27 mouse cellular contexts compared by ENCODE assay signal in the genomic region with DNA sequence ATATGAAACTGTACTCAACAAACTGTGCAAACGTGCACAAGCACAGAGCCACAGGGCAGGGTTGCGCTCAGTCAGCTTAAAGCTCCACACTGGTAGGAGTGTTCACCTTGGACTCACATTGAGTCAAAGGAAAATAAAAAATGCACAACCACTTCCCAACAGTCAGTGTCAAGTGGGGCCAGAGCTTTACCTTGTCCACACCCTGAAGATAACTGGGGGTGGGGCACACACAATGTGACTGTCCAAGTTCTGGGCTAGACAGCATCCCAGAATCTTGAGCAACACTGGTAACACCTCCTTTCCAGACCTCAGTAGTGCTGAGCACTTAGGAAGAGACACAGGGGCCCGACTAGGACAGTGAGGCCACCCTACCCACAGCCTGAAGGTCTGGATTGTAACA. TPM values are rescaled to one million over a fixed set of nuclear protein-coding genes. Genes with fewer than 3 reads are reported as not detected.
DNase-seq lines count a peak whose midpoint lies in the region; ATAC-seq and TF ChIP-seq lines count a peak whose summit lies in the region.
"Had no signal": no experiment of that assay in that cellular context is flagged by ENCODE, and none has a peak within 500 bp of the region (broad histone marks: within the 10 kb centered on the region; RNA-seq: fewer than 3 reads in every experiment).

No protein-coding gene starts in this region.

- peak; percentile 45; the same call in 1 of the 2 replicates for ATAC-seq in heart, embryonic 12.5 days (ENCODE audit: insufficient number of reproducible peaks, low FRiP score)
- ATAC-seq in inflammation-experienced regulatory T-cells, adult 6 months, result no peak
- ATAC-seq: CD4-positive, CD25-positive, alpha-beta regulatory T cell, adult 4 months; forebrain, embryonic 15.5 days; intestine, embryonic 15.5 days had no signal

- intact Hi-C loops in heart, postnatal 25 days (cut with DNase I), result no loop called here

- DNase-seq in heart, postnatal 25 days (ENCODE audit: low spot score), result no peak
- no peak for DNase-seq in layer of hippocampus, adult 2 months (ENCODE audit: low spot score in 2 of 2)
- no peak for DNase-seq in layer of hippocampus, postnatal 10 days (ENCODE audit: low spot score in 2 of 2)
- peak; percentile 72 for DNase-seq in R1 (ENCODE audit: low read depth, low spot score)
- DNase-seq: adrenal gland, adult 2 months; adrenal gland, postnatal 14 days; cerebellum, adult 11 months; cerebellum, adult 2 months; cerebellum, postnatal 25 days; gastrocnemius, postnatal 10 days; gastrocnemius, postnatal 36 days; kidney, adult 11 months; kidney, adult 8-10 months had no signal

- H3K4me2 ChIP-seq in heart, embryonic 12.5 days, result no peak overlapping the region
- H3K4me2 ChIP-seq: embryonic facial prominence, embryonic 13.5 days; forebrain, embryonic 12.5 days; forebrain, embryonic 15.5 days; hindbrain, embryonic 12.5 days; hindbrain, embryonic 15.5 days; intestine, embryonic 15.5 days had no signal

- no peak overlapping the region for H3K4me3 ChIP-seq in heart, embryonic 12.5 days
- H3K4me3 ChIP-seq in layer of hippocampus, adult 2 months, result no peak overlapping the region
- H3K4me3 ChIP-seq: embryonic facial prominence, embryonic 13.5 days; erythroblast, embryonic 14.5 days; forebrain, embryonic 12.5 days; forebrain, embryonic 15.5 days; hindbrain, embryonic 12.5 days; hindbrain, embryonic 15.5 days; intestine, embryonic 15.5 days had no signal

- peaks cover 67% of the 10 kb centered on the region for H3K36me3 ChIP-seq in heart, embryonic 12.5 days

- peaks cover 19% of the 10 kb centered on the region for H3K4me1 ChIP-seq in heart, embryonic 12.5 days (replicated peaks)
- H3K4me1 ChIP-seq: embryonic facial prominence, embryonic 13.5 days; forebrain, embryonic 12.5 days; forebrain, embryonic 15.5 days; hindbrain, embryonic 12.5 days; hindbrain, embryonic 15.5 days; intestine, embryonic 15.5 days had no signal

- H3K27me3 ChIP-seq in heart, embryonic 12.5 days (replicated peaks), result no peaks in the 10 kb centered on the region
- H3K27me3 ChIP-seq: embryonic facial prominence, embryonic 13.5 days; forebrain, embryonic 12.5 days; forebrain, embryonic 15.5 days; hindbrain, embryonic 12.5 days; hindbrain, embryonic 15.5 days; intestine, embryonic 15.5 days had no signal

- H3K9ac ChIP-seq in heart, embryonic 12.5 days, result no peak overlapping the region
- H3K9ac ChIP-seq: embryonic facial prominence, embryonic 13.5 days; forebrain, embryonic 12.5 days; forebrain, embryonic 15.5 days; hindbrain, embryonic 12.5 days; hindbrain, embryonic 15.5 days; intestine, embryonic 15.5 days had no signal

- TF ChIP-seq CTCF in layer of hippocampus, adult 2 months (conservative IDR thresholded peaks at IDR 0.05), result no peak

- peak overlapping the region; percentile 51; the same call in 1 of the 2 replicates for H3K27ac ChIP-seq in heart, embryonic 12.5 days (ENCODE audit: poor library complexity, severe bottlenecking)
- H3K27ac ChIP-seq in layer of hippocampus, adult 2 months, result peak overlapping the region; percentile 47; the same call in 1 of the 2 replicates
- H3K27ac ChIP-seq: embryonic facial prominence, embryonic 13.5 days; forebrain, embryonic 12.5 days; forebrain, embryonic 15.5 days; hindbrain, embryonic 12.5 days; hindbrain, embryonic 15.5 days; intestine, embryonic 15.5 days had no signal

- no peaks in the 10 kb centered on the region for H3K9me3 ChIP-seq in heart, embryonic 12.5 days (replicated peaks)
- H3K9me3 ChIP-seq: embryonic facial prominence, embryonic 13.5 days; forebrain, embryonic 12.5 days; forebrain, embryonic 15.5 days; hindbrain, embryonic 12.5 days; hindbrain, embryonic 15.5 days; intestine, embryonic 15.5 days had no signal

- 60% methylated on average over 3 of the region's 3 CpGs for WGBS in heart, embryonic 12.5 days

RNA-seq across cellular contexts. Expression of gene B9d1, which starts 13.9 kb away (rescaled TPM):
- 9.0 and 11.0 TPM in 2 replicates for polyA plus RNA-seq in heart, embryonic 12.5 days (2016; fragmentation: Nextera tagmentation; extraction: Ambion mirVana)
- total RNA-seq in heart, postnatal 25 days (2021), result 10 to 100 TPM in 1 of 2 experiments, 1 to 10 TPM in 1; 8.4 to 10.4 TPM
- total RNA-seq in layer of hippocampus, adult 2 months (2021), result 10 to 100 TPM; 47.4 to 47.9 TPM
- total RNA-seq in layer of hippocampus, postnatal 10 days (2021), result 10 to 100 TPM; 30.8 to 34.2 TPM
- polyA plus RNA-seq in inflammation-experienced regulatory T-cells, adult 6 months (2017; shearing (Covaris generic)), result 1 to 10 TPM; 2.2 to 4.4 (median 2.4) TPM
- total RNA-seq: granulocyte monocyte progenitor cell, adult 5-6 weeks had no signal

RNA-seq across cellular contexts. Expression of gene Mapk7, which starts 24.7 kb away (rescaled TPM):
- polyA plus RNA-seq in heart, embryonic 12.5 days (2016; fragmentation: Nextera tagmentation; extraction: Ambion mirVana), result 33.9 and 35.3 TPM in 2 replicates
- 1 to 10 TPM; 6.0 to 7.7 TPM for total RNA-seq in heart, postnatal 25 days (2021)
- 10 to 100 TPM; 26.2 to 28.5 TPM for total RNA-seq in layer of hippocampus, adult 2 months (2021)
- total RNA-seq in layer of hippocampus, postnatal 10 days (2021), result 10 to 100 TPM; 46.0 to 51.1 TPM
- polyA plus RNA-seq in inflammation-experienced regulatory T-cells, adult 6 months (2017; shearing (Covaris generic)), result 1 to 10 TPM; 5.6 to 8.9 (median 8.1) TPM

RNA-seq across cellular contexts. Expression of gene Mfap4, which starts 33.6 kb away (rescaled TPM):
- 72.4 and 76.0 TPM in 2 replicates for polyA plus RNA-seq in heart, embryonic 12.5 days (2016; fragmentation: Nextera tagmentation; extraction: Ambion mirVana)
- total RNA-seq in heart, postnatal 25 days (2021), result 10 to 100 TPM; 43.3 to 50.0 TPM
- 1 to 10 TPM; 4.8 to 5.0 TPM for total RNA-seq in layer of hippocampus, adult 2 months (2021)
- total RNA-seq in layer of hippocampus, postnatal 10 days (2021), result 10 to 100 TPM; 10.6 to 11.2 TPM
- polyA plus RNA-seq in inflammation-experienced regulatory T-cells, adult 6 months (2017; shearing (Covaris generic)), result not detected
- total RNA-seq: common myeloid progenitor, adult 5-6 weeks; granulocyte monocyte progenitor cell, adult 5-6 weeks; hematopoietic stem cell, adult 5-6 weeks had no signal
- polyA plus RNA-seq: C2C12; CD4-positive, CD25-positive, alpha-beta regulatory T cell, adult 4 months; erythroblast, embryonic 14.5 days had no signal
